Mouse (Mus musculus) limb, embryonic 11.5 days (tissue): ENCODE measurements around the gene Tdo2. TPM values are rescaled to one million over a fixed set of nuclear protein-coding genes. Genes with fewer than 3 reads are reported as not detected.

Experiments used
- ATAC-seq: fragments of 200-750 bp; cut with Nextera tagmentation; 2 replicates; pipeline ENCODE4 v1.8.0; 2017; ENCODE audit warnings: low read depth; ENCODE audit not compliant: insufficient number of reproducible peaks, low FRiP score, low TSS enrichment
- DNase-seq: peaks from one replicate; pipeline ENCODE4 v3.0.0-alpha.2; 2015; ENCODE audit warnings: low spot score
- H3K27ac ChIP-seq: fragments of 300-500 bp; sonication (generic); replicated peaks from 2 replicates; pipeline ENCODE4 v1.5.1; 2014; ENCODE audit warnings: low read depth, mild to moderate bottlenecking, low read length
- H3K27me3 ChIP-seq: fragments of 300-500 bp; sonication (generic); 2 replicates; pipeline ENCODE4 v1.6.1; 2014; ENCODE audit warnings: mild to moderate bottlenecking, low read length, mixed read lengths; ENCODE audit not compliant: control insufficient read depth, insufficient read depth
- H3K36me3 ChIP-seq: fragments of 300-500 bp; sonication (generic); 2 replicates; pipeline ENCODE4 v1.6.1; 2014; ENCODE audit warnings: mild to moderate bottlenecking, low read length, moderate library complexity, mixed read lengths; ENCODE audit not compliant: control insufficient read depth, insufficient read depth
- H3K4me1 ChIP-seq: fragments of 300-500 bp; sonication (generic); 2 replicates; pipeline ENCODE4 v1.6.1; 2014; ENCODE audit warnings: low read length, mixed read lengths; ENCODE audit not compliant: control insufficient read depth, insufficient read depth
- H3K4me2 ChIP-seq: fragments of 300-500 bp; sonication (generic); 2 replicates; pipeline ENCODE4 v1.6.1; 2014; ENCODE audit warnings: low read depth, mild to moderate bottlenecking, moderate library complexity; ENCODE audit not compliant: severe bottlenecking
- H3K4me3 ChIP-seq: fragments of 300-500 bp; sonication (generic); 2 replicates; pipeline ENCODE4 v1.5.1; 2014; ENCODE audit warnings: low read depth, low read length
- H3K9ac ChIP-seq: fragments of 300-500 bp; sonication (generic); 2 replicates; pipeline ENCODE4 v1.6.1; 2014; ENCODE audit warnings: mild to moderate bottlenecking, low read length
- H3K9me3 ChIP-seq: fragments of 300-500 bp; sonication (generic); 2 replicates; pipeline ENCODE4 v1.6.1; 2016; ENCODE audit warnings: low read length; ENCODE audit not compliant: control insufficient read depth
- WGBS: fragments of 180-500 bp; shearing (Covaris S2); extraction: QIAGEN DNeasy Blood & Tissue Kit; methylation state at CpG from one replicate; pipeline ENCODE4 v1.1.7; 2014; 5-methylcytosine and 5-hydroxymethylcytosine counted together
- polyA plus RNA-seq: library from polyadenylated mRNA; unstranded; fragments of >200 nt; fragmentation: Nextera tagmentation; extraction: Ambion mirVana; gene quantifications from 2 replicates; pipeline ENCODE4 v1.2.1, GENCODE M21; 2014

The Tdo2 gene
- polyA plus RNA-seq, 1 experiment from 2014 or later, result 0.48 TPM

- Histone ChIP-seq H3K27ac (no peak overlapping the region), H3K27me3 (no peaks in the 10 kb centered on the region), H3K9me3 (no peaks in the 10 kb centered on the region), H3K9ac (no peak overlapping the region), H3K4me1 (no peaks in the 10 kb centered on the region), H3K4me2 (no peak overlapping the region), H3K36me3 (no peaks in the 10 kb centered on the region), H3K4me3 (no peak overlapping the region)
- 85% methylated on average over 5 of the region's 5 CpGs for WGBS
- no peak for ATAC-seq
- DNase-seq, result no peak
These were observed 14.7 kb downstream of the Tdo2 start for GRCm38 (mm10) chr3:81961336-81961735.

- H3K9me3 ChIP-seq, result no peaks in the 10 kb centered on the region
- ATAC-seq (no peak), DNase-seq (no peak)
- H3K27ac ChIP-seq, result no peak overlapping the region
- no peaks in the 10 kb centered on the region for H3K4me1 ChIP-seq
- no peak overlapping the region for H3K9ac ChIP-seq
- WGBS, result 82% methylated on average over 5 of the region's 5 CpGs
- no peaks in the 10 kb centered on the region for H3K36me3 ChIP-seq
- no peak overlapping the region for H3K4me3 ChIP-seq
- H3K4me2 ChIP-seq, result no peak overlapping the region
- H3K27me3 ChIP-seq, result no peaks in the 10 kb centered on the region
These were observed 18.5 kb downstream of the Tdo2 start for GRCm38 (mm10) chr3:81957484-81957883.

GRCm38 (mm10) chr3:81951785-81952184, 24.2 kb downstream of the Tdo2 start:
- H3K9ac ChIP-seq, result no peak overlapping the region
- ATAC-seq, result no peak
- H3K9me3 ChIP-seq, result no peaks in the 10 kb centered on the region
- no peak overlapping the region for H3K27ac ChIP-seq
- no peaks in the 10 kb centered on the region for H3K27me3 ChIP-seq
- 85% methylated on average over 2 of the region's 2 CpGs for WGBS
- H3K4me2 ChIP-seq, result no peak overlapping the region
- no peaks in the 10 kb centered on the region for H3K36me3 ChIP-seq
- H3K4me1 ChIP-seq, result no peaks in the 10 kb centered on the region
- no peak for DNase-seq
- no peak overlapping the region for H3K4me3 ChIP-seq

GRCm38 (mm10) chr3:81949048-81949447, 27.0 kb downstream of the Tdo2 start:
- DNase-seq (no peak), ATAC-seq (no peak)
- Histone ChIP-seq H3K36me3 (no peaks in the 10 kb centered on the region), H3K4me2 (no peak overlapping the region), H3K27me3 (no peaks in the 10 kb centered on the region), H3K27ac (no peak overlapping the region), H3K9me3 (no peaks in the 10 kb centered on the region), H3K4me1 (no peaks in the 10 kb centered on the region), H3K4me3 (no peak overlapping the region), H3K9ac (no peak overlapping the region)
- WGBS, result 89% methylated on average over 1 of the region's 1 CpGs

- Histone ChIP-seq H3K4me3 (no peak overlapping the region), H3K36me3 (no peaks in the 10 kb centered on the region), H3K4me2 (no peak overlapping the region), H3K9me3 (no peaks in the 10 kb centered on the region; the same call in 1 of the 2 replicates), H3K27ac (no peak overlapping the region), H3K4me1 (no peaks in the 10 kb centered on the region), H3K27me3 (no peaks in the 10 kb centered on the region), H3K9ac (no peak overlapping the region)
- no peak for DNase-seq
- 91% methylated on average over 7 of the region's 7 CpGs for WGBS
- ATAC-seq, result no peak
These were observed 31.1 kb downstream of the Tdo2 start for GRCm38 (mm10) chr3:81944851-81945393.

- no peak for DNase-seq
- 97% methylated on average over 3 of the region's 3 CpGs for WGBS
- ATAC-seq, result no peak
- Histone ChIP-seq H3K36me3 (no peaks in the 10 kb centered on the region), H3K9me3 (no peaks in the 10 kb centered on the region; the same call in 1 of the 2 replicates), H3K4me2 (no peak overlapping the region), H3K27ac (no peak overlapping the region), H3K4me1 (no peaks in the 10 kb centered on the region), H3K9ac (no peak overlapping the region), H3K4me3 (no peak overlapping the region), H3K27me3 (no peaks in the 10 kb centered on the region)
These were observed 32.9 kb downstream of the Tdo2 start for GRCm38 (mm10) chr3:81943097-81943496.

- ATAC-seq (no peak), DNase-seq (no peak)
- Histone ChIP-seq H3K27ac (no peak overlapping the region), H3K4me1 (no peaks in the 10 kb centered on the region), H3K9me3 (no peaks in the 10 kb centered on the region; the same call in 1 of the 2 replicates), H3K9ac (no peak overlapping the region), H3K4me2 (no peak overlapping the region), H3K4me3 (no peak overlapping the region), H3K27me3 (no peaks in the 10 kb centered on the region), H3K36me3 (no peaks in the 10 kb centered on the region)
- 90% methylated on average over 3 of the region's 3 CpGs for WGBS
These were observed 33.7 kb downstream of the Tdo2 start for GRCm38 (mm10) chr3:81942341-81942740.

- Histone ChIP-seq H3K4me3 (no peak overlapping the region), H3K27me3 (no peaks in the 10 kb centered on the region)
- ATAC-seq, result no peak
These were observed 37.1 kb downstream of the Tdo2 start for GRCm38 (mm10) chr3:81938924-81939323.

GRCm38 (mm10) chr3:81933348-81933747, 42.7 kb downstream of the Tdo2 start:
- Histone ChIP-seq H3K9ac (no peak overlapping the region), H3K4me1 (no peaks in the 10 kb centered on the region), H3K27ac (no peak overlapping the region), H3K36me3 (no peaks in the 10 kb centered on the region), H3K9me3 (no peaks in the 10 kb centered on the region), H3K4me3 (no peak overlapping the region), H3K27me3 (no peaks in the 10 kb centered on the region), H3K4me2 (no peak overlapping the region)
- DNase-seq, result no peak
- no peak for ATAC-seq
- 86% methylated on average over 4 of the region's 4 CpGs for WGBS

More at GRCm38 (mm10) chr3:81938924-81939323, 37.1 kb downstream of the Tdo2 start:
- no peaks in the 10 kb centered on the region for H3K4me1 ChIP-seq
- H3K9ac ChIP-seq, result no peak overlapping the region
- H3K4me2 ChIP-seq, result no peak overlapping the region
- H3K36me3 ChIP-seq, result no peaks in the 10 kb centered on the region
- DNase-seq, result no peak
- H3K27ac ChIP-seq, result no peak overlapping the region
- no peaks in the 10 kb centered on the region; the same call in 1 of the 2 replicates for H3K9me3 ChIP-seq
- 38% methylated on average over 3 of the region's 3 CpGs for whole genome bisulfite sequencing
